Mouse (Mus musculus): Measurements from ENCODE around the gene Lkaaear1.

Gene Lkaaear1

DNA sequence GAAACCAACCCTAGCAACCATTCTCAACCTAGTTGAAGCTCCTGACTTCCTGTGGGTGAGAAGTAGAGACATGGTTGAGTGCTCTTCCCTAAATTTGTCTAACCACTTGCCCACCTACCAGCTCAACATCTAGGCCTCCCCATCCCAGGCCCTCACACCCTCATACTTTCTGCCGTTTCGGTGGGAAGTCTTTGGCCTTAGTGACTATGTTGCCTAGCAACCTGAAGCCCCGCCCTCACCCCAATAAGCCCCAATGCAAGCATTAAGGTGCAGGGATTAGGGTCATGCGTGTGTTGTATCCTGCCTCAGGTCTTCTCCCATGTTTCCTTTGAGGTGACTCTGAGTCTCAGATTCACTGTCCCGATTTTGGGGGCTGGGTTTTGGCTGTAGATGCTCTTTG is at the start of gene Lkaaear1:
Gene Lkaaear1 (minus strand): TSS at position 202 of the 400 bp plus-strand sequence.
- DNase-seq (ENCODE audit: low read depth), result no peak

DNA sequence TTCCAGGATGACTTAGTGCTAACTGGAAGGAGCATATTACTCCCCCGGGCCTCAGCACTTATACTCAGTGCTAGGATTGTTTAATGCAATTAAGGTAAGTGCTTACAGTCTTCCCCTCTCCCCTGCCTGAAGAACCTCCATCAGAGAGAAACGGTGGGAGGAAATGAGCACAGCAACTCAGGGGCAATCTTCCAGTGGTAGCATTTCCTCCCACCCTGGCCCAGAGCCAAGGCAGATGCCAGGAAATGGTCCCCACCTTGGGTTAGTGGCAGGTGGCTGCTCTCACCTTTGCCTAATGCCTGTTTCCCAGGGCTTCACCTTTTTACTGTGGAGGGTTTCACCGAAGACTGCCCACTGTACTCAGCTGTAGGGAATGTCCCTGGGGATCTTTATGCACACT is 31.8 kb upstream of the Lkaaear1 start:
- no peak for DNase-seq (ENCODE audit: low read depth)

DNA sequence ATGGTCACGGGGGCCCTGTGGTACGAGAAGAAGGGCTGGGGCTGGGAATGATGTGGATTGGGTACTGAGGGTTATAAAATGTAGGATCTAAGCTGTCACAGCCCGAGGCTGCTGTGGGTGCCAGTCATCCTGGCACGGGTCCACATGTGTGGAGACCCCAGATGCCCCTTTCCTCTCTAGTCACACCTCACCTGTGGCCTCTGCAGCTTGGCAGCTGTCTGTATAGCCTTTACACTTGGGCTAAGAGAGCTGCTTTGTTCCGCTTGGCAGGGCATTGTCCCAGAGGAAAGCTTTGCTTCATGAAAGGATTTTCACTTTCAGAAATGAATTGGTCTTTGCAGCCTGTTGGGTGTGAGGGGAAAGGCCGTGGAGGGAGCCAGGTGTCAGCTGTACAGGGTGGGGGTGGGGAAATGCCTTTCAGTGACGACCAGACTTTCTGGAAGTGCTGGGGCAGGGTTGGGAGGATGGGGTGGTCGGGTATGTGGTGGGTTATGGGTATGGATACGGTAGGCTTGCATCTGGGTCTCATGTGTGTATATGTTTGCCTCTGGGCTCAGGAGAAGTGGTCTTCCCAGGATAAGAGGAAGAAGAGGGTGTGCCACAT is 29.5 kb upstream of the Lkaaear1 start:
- no peak for DNase-seq (ENCODE audit: low read depth)

DNA sequence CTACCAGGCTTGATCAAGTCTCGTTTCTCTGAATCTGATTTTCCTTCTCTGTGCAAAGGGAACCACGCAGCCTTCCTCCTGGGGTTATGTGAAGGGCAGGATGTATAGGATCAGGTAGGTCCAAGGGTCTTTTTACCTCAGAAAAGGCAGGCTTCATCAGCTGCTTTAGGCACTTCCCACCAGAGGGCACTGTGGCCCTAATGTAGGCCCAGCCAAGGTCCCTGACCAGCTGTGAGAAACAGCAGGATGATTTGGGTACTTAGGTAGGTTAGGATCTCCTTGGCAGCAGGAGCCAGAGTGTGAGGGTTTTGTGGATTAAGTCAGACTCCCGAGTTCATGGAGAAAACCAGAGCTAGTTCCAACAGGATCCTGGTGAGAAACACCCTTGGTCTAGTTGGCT is 24.0 kb upstream of the Lkaaear1 start:
- no peak for DNase-seq (ENCODE audit: low read depth)

DNA sequence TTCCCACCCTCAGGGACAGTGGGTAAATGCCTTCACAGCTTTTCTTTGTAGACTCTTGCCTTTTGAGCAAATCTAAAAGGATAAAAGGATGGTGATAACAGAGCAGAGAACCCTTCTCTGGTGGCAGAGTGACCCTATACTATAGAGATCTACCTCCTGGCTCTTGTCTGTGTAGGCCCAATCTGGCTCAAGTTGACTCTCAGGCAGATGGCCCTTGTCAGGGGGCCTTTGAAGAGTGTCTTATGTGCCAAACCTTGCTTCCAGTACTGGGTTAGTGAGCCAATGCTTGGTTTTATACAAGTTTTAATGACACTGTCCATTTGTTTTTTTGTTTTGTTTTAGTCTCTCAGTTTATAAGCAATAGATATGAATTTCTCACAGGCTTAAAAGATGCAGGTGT is 23.0 kb upstream of the Lkaaear1 start:
- DNase-seq (ENCODE audit: low read depth), result no peak

DNA sequence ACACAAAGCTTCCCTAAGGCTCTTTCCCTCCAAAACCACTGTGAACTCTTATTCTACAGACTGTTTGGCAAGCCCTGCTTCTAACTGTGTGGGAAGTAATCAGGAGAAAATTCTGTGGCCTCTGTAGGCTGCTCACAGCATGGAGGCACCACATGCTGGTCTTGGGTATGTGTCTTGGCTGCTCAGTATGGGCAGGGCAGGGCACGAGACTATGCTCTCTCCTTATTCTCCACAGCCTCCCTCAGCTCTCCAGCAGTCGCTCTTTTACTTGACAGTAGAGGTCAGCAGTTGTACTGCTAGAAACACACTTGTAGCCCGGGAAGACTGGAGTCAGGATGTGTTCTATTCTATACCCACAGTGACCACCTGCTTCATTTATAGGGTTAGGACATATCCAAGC is 21.8 kb upstream of the Lkaaear1 start:
- no peak for DNase-seq (ENCODE audit: low read depth)

DNA sequence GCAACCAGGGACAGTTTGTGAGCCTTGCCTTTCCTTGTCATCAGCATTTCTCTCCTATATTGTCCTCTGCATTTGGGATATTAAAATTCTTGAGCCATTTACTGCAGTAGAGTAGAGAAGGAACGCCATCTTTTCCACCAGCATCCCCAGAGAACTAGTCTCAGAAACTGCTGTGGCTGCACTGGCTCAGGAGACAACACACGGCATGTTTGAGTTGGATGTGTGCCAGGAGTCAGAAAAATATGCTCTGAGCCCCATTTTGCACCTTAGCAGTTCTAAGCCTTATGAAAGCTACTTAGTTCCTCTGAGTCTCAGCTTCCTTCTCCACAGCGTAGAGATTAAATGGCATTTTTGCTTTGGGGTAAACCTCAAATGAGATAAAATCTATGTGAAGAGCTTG is 18.7 kb upstream of the Lkaaear1 start:
- no peak for DNase-seq (ENCODE audit: low read depth)

DNA sequence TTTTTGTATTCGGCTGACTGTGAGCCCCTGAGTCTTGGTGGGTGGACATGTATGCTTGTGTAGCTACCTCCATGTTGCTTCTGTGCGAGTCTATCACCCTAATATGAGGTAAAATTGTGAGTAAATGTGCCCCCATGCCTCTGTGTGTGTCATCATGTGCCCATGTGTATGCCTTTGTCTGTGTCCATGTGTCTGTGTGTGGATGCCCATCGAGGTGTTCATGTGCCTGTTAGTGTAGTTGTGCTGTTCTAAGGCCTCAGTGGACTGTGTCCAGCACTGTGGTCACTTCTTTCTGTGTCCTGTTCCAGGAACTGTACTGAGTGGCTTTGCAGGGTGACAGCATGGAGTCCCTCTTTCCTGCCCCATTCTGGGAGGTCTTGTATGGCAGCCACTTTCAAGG is 17.1 kb upstream of the Lkaaear1 start:
- DNase-seq (ENCODE audit: low read depth), result no peak

DNA sequence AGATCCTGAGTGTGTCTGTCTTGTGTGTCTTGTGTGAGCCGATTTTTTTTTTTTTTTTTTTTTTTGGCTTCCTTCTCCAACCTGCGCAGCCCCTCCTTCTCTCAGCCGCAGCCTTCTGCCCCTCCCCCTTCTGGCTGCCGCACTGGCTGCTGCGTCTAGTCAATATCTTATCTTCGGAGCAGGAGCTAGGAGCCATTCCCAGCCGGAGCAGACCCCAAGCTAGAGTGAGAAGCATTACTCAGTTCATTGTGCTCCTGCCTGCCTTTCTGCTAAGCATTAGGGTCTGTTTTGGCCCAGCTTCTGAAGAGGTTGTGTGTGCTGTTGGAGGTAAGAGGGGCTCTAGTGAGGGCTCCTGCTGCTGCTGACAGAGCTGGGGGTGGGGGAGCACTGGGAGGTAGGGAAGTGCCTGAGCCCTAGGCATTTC is 16.7 kb upstream of the Lkaaear1 start, which contains the start of gene Oprl1:
Gene Oprl1 (plus strand): TSS at position 114 of the 424 bp plus-strand sequence.
- DNase-seq (ENCODE audit: low read depth), result no peak

DNA sequence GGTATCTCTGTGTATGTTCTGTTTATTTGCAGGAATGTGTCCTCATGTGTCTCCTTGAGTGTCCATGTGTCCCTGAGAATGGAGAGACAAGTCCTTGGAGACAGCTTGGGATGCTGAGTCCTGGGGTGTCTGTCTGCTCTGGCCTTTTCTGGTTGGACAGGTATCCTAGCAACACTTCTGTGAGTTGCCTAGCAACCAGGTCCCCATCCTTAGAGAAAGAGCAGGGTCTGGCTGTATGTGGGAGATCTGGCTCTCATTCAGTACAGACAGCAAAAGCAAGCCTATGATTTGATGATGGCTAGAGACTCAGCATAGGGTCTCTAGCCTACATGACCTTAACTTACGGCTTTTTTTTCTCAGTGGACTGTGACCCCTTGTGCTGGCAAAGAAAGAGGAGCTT is 15.5 kb upstream of the Lkaaear1 start:
- DNase-seq (ENCODE audit: low read depth), result no peak

DNA sequence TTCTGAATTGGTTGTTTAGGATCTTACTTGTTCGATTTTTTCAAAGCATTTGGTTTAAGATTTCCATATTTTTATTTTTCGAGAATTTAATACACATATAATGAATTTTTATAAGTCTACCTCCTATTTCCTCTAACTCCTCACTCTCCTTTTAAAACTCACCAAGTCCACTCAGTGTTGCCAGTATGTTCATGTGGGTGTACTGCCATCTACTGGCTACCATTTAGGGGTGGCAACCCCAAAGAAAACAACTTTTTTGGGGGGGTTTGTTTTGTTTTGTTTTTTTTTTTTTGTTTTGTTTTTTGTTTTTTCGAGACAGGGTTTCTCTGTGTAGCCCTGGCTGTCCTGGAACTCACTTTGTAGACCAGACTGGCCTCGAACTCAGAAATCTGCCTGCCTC is 8.4 kb upstream of the Lkaaear1 start:
- no peak for DNase-seq (ENCODE audit: low read depth)

DNA sequence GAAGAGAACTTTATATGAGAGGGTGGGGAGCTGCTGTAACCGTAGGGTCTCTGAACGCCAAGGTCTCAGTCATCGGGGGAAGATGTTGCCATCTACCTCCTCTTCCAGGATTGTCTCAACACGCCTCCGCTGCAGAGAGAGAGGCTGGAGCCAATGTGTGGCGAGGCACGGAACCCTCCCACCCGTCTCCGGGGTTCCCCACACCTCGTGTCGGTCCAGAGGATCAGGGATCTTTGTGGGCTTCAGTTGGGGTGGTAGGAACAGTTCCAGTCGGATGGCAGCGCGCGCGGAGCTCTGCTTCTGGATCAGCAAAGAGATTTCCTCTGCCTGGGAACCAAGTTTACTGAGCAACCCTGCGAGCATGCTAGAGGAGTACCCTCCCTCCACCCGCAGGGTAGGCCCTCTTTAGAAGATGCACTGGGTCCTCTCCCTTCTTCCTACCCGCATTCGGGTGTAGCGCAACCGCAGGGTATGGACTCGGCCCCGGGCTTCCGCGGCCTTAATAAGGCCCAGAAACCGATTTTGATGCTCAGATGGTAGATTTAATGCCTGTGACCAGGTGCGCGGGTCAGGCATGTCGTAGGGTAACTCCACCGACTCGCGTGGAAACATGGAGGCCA is 1.3 kb downstream of the Lkaaear1 start:
- DNase-seq (ENCODE audit: low read depth), result no peak

DNA sequence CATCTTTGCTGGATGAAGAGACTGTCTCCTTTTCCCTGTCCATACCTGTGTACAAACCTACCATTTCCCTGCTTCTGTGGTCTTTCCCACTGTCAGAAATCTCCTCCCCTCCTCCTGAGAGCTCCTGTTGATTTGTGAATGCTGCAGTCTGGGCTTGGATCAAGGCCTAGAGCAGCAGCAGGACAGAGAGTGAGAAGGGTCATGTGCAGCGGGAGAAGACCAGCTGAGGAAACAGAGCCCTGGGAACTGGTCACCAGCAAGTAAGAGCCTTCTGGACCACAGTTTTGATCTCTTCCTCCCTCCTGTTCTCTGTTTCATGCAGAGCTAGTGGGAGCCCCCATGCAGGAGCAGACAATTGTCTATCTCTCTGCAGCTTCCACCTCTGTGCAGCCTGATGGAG is 2.5 kb downstream of the Lkaaear1 start:
- DNase-seq (ENCODE audit: low read depth), result no peak

DNA sequence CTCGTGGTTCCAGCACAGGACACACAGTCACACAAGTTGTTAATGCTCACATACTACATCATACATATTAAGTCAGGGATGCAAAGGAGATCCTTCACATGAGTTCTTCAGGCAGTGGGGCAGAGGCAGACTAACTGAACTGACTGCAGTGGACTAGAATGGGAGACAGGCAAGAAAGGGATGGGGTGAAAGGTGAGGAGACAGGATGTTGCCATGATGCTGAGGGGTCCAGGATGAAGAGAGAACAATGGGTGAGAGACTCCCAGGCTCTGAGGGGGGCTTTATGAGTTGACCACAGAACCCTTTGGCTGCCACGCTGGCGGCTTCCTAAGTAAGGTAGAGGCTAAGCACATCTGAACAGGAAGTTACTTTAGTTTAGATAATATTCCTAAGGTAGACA is 3.7 kb downstream of the Lkaaear1 start:
- DNase-seq (ENCODE audit: low read depth), result no peak

DNA sequence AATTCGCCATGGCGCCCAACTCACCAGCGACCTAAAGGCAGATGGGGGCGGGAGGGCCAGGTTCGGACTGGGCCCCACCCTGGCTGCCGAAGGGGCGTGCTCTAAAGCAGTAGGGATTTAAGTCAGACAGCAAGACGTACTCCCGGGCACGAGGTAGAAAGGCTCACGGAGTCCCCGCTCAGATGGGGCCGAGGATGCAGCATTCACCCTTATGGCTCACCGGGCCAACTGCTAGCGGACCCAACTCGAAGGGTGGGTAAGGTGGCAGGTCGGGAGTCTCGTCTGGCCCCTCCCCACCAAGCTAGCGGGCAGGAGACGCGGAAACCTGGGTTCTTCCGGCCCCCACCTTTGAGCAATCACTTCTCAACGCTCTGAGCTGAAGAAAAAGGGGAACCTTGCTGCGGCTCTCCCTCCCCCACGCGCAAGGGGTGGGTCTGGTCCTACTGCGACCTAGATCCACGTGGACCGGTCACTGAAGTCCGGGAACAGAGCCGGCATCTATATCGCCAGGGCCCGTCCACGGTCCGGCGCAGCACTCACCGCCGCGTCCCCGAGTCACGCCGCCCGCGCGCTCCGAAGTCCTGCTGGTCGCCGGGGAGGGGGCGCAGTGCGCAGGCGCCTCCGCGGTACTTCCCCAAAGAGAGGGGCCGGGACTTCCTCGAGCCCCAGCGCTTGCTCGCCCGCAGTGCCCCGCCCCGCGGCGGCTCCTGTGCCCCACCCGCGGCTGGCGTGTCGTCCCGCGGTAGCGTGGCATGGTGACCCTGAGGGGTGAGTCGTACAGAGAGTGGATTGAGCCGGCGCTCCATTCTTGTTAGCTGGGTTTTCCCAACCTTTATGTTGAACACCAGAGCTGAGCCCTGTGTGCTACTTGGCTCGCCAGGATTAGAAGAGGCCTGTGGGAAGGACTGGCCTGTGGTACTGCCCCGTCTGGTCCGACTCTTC is 4.6 kb downstream of the Lkaaear1 start, which contains the start of gene Rgs19:
Gene Rgs19 (minus strand): TSS at position 639 of the 942 bp plus-strand sequence.
- DNase-seq (ENCODE audit: low read depth), result no peak

DNA sequence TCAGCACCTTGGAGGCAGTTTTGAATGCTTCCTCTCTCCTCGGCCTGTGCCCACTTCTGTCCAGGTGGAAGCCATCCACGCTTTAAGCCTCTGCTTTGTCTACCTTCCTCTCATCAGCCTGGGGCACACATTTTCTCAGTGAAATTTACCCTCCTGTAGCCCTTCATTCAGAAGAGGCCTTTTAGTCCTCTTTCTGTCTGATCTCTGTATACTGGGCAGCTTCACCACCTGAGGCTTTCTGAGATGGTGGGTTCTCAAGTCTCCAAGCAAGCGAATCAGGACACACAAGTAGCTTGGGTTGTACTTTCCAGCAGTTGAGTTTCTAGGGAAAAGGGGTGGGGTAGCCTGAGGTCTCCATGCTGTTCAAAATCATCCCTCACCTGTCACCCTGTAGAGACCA is 5.9 kb downstream of the Lkaaear1 start:
- no peak for DNase-seq (ENCODE audit: low read depth)

DNA sequence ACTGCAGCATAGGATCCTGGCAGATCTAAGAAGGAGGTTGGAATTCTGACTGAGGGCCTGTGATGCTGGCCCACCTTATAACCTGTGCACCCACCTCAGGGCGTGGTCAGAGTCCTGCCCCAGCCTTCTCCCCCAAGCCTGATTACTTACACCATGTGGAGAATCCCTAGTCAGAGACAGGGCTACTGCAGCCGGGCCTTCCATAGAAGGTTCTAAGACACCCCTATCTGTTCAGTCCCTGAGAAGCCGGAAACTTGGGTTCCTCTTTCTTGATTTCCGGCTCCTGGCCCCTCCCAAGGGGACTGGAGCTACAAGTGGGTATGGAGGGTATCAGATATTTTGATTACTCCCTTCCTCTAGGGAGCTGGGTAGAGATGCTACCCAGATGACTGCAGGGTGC is 6.7 kb downstream of the Lkaaear1 start:
- DNase-seq (ENCODE audit: low read depth), result no peak

DNA sequence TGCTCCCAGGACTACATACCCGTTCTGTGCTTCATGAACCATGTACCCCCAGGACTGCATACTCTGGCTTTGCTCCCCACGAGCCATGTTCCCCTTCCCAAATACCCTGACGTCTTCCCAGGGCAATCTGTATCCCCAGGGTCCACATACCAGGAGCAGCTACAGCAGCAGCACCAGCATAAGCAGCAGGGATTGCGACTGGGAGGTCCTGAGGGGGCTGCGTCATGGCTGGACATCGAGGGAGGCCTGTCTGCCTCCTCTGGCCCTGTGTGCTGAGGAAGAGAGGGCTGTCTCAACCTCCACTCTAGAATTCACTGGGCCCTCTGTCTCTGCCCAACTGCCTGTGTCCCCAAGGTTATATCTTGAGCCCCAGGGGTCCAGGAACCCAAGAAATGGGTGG is 7.2 kb downstream of the Lkaaear1 start:
- DNase-seq (ENCODE audit: low read depth), result no peak

DNA sequence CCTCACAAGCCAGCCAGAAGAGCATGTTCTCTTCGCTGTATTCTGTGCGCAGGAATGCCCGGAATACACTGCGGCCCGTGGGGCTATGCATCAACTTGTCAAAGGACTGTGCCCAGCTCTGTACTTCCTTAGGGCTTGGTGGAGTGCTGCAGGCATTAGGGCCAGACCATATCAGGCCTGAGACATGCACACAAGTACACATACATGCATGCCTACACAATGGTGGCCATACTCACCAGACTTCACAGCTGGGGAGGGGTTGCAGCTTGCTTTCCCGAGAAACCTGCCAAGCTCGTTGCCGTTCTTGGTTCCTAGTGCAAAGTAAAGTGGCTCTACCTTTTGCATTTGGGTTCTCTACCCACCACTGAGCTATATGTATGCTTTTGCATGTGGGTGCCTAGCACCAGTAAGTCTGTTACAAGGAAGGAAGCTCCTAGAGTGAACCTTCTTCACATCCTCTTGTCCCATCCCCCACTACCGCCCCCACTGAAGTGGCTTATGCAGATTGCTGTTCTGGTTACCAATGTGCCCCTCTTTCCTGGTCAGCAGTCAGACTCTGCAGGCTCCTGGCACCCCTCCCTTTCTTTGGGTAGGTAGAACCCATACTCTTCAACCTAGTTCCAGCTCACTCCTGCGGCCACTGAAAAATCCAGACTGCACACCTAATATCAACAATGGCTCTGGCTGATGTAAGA is 8.6 kb downstream of the Lkaaear1 start:
- no peak for DNase-seq (ENCODE audit: low read depth)

DNA sequence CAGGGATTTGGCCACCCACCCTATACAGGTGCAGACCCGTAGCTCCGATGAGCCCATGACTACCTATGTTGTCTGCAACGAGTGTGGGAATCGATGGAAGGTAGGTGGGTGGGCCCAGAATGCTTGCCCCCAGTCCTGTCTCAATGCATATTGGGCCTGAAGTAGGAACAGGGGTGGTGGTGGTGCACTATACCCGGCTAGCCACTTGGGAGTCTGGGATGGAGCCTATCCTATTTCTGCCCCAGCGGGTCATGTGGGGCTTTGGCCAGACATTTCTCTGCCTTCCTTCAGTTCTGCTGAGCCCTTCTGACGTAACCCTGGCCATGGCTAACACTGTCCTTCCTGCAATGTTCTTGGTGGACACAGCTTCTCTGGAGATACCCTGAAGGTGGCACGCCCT is 10.7 kb downstream of the Lkaaear1 start:
- DNase-seq (ENCODE audit: low read depth), result no peak

DNA sequence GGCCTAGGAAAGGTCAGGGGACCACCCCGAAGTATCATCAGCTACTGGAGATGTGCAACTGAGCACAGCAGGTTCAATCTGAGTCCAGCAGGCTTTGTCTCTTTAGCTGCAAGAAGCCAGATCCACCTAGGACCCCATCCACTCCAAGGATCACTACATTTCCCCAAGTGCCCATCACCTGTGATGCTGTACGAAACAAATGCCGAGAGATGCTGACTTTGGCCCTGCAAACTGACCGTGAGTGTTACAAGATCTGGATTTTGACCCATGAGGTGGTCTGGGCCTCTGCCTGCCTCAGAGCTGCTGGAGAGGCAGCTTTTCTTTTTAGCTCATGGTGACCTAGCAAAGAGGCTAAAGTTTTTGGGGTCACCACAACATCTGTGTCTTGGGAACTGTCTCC is 12.6 kb downstream of the Lkaaear1 start:
- DNase-seq (ENCODE audit: low read depth), result no peak

DNA sequence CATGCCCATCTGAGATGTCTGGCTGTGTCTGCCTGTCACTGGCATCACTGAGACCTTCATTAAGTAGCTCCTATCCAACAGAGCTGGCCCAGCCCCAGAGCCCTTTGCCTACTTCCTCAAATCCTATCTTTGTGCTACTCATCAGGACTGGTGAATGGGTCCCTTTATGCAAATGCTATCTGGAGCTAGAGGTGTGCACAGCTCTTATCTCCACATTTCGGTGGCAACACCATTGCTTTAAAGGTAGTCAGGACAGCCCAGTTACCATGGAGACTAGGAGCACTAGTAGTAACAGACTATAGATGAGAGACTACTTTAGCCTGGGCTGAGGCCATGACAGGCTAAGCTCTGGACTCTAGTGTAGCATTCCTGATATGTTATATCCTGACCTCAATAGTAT is 13.5 kb downstream of the Lkaaear1 start:
- DNase-seq (ENCODE audit: low read depth), result no peak

All from c-Kit-positive CD71-positive TER-119-negative erythroid progenitor cells, embryonic 14.5 days (primary cell).